Mouse (Mus musculus) C2C12 (cell line): ENCODE measurements around the gene Lsg1.

ENCODE experiments used
- CEBPB ChIP-seq: IDR thresholded peaks from one replicate; pipeline ENCODE4 v1.6.1; 2011; ENCODE audit warnings: low read depth, mild to moderate bottlenecking, control low read depth, moderate library complexity
- CTCF ChIP-seq: IDR thresholded peaks from one replicate; pipeline ENCODE4 v1.5.1; 2011; ENCODE audit not compliant: control insufficient read depth, insufficient read depth, insufficient read length
- FOSL1 ChIP-seq: IDR thresholded peaks from one replicate; pipeline ENCODE4 v1.8.0; 2011; ENCODE audit warnings: mild to moderate bottlenecking, low read length; ENCODE audit not compliant: poor library complexity, insufficient read depth, severe bottlenecking
- MAX ChIP-seq: IDR thresholded peaks from one replicate; pipeline ENCODE4 v1.6.1; 2011; ENCODE audit warnings: mild to moderate bottlenecking, control low read depth
- MYOG ChIP-seq: IDR thresholded peaks from one replicate; pipeline ENCODE4 v1.6.1; 2011; ENCODE audit not compliant: control insufficient read depth, insufficient read length; ENCODE audit errors: extremely low read depth
- USF1 ChIP-seq: IDR thresholded peaks from one replicate; pipeline ENCODE4 v1.6.1; 2011; ENCODE audit warnings: low read depth, mild to moderate bottlenecking, control low read depth, moderate library complexity

DNA sequence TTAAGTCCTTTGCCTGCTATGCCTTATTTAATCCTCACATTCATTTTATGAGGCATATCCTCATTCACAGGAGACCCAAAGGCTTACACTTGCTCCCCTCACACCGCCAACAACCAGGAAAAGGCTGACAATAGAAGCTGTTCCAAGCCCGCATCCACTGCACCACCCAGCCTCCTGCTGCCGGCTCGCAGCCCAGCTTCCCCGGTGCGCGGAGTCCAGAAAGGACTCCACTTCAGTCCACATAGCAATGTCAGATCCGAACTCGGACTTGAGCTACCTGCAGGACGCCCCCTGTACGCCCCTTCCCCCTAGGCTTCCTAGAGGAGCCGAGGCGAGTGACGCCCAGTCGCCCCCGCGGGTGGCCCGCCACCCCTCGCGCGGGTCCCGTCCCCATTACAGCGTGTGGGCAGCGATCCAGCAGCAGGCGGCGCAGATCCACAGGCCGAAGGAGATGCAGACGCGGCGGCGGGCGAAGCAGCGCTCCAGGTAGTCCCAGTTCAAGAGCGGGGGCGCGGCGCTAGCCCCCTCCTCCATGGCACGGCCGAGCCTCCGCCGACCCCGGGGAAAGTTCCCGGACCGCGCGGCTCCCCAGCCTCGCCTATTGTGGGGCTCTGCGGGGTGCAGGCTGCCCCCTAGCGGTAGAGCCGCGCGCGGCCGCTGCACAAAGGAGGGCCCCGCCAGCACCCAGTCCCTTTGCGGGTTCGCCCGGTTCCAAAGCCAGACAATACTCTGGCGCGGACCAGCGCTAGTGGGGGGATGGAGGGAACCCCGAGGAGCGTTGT, 37.2 kb downstream of the Lsg1 start:
- TF ChIP-seq CTCF (peak; percentile 93), USF1 (no peak), MAX (peak; percentile 9), FOSL1 (no peak), CEBPB (no peak), MYOG (no peak)
